Mouse (Mus musculus) intestine, embryonic 16.5 days (tissue): ENCODE measurements around the gene Orai3. TPM values are rescaled to one million over a fixed set of nuclear protein-coding genes. Genes with fewer than 3 reads are reported as not detected.
"Not testable (repeated sequence)": the region's sequence is repeated elsewhere in the genome, so short reads cannot be mapped to it uniquely, and the experiment has no call there.

Experiments
- ATAC-seq: fragments of 200-750 bp; cut with Nextera tagmentation; 2 replicates; pipeline ENCODE4 v1.8.0; 2017; ENCODE audit warnings: moderate TSS enrichment, moderate library complexity
- H3K27ac ChIP-seq: fragments of 300-500 bp; sonication (generic); 2 replicates; pipeline ENCODE4 v1.5.1; 2014; ENCODE audit warnings: mild to moderate bottlenecking, low read length
- H3K27me3 ChIP-seq: fragments of 300-500 bp; sonication (generic); replicated peaks from 2 replicates; pipeline ENCODE4 v1.6.1; 2014; ENCODE audit warnings: low read length, control low read depth, mixed read lengths; ENCODE audit not compliant: control insufficient read depth, insufficient read depth
- H3K36me3 ChIP-seq: fragments of 300-500 bp; sonication (generic); 2 replicates; pipeline ENCODE4 v1.6.1; 2014; ENCODE audit warnings: low read length, control low read depth; ENCODE audit not compliant: control insufficient read depth, insufficient read depth
- H3K4me1 ChIP-seq: fragments of 300-500 bp; sonication (generic); 2 replicates; pipeline ENCODE4 v1.6.1; 2014; ENCODE audit warnings: low read length, control low read depth, mixed read lengths; ENCODE audit not compliant: control insufficient read depth, insufficient read depth
- H3K4me2 ChIP-seq: fragments of 300-500 bp; sonication (generic); 2 replicates; pipeline ENCODE4 v1.6.1; 2014; ENCODE audit warnings: low read depth, low read length, control low read depth
- H3K4me3 ChIP-seq: fragments of 300-500 bp; sonication (generic); 2 replicates; pipeline ENCODE4 v1.5.1; 2014; ENCODE audit warnings: mild to moderate bottlenecking, low read length
- H3K9ac ChIP-seq: fragments of 300-500 bp; sonication (generic); 2 replicates; pipeline ENCODE4 v1.6.1; 2014; ENCODE audit warnings: low read depth, low read length
- H3K9me3 ChIP-seq: fragments of 300-500 bp; sonication (generic); 2 replicates; pipeline ENCODE4 v1.6.1; 2016; ENCODE audit warnings: low read length, control low read depth; ENCODE audit not compliant: control insufficient read depth
- WGBS: fragments of 180-500 bp; shearing (Covaris S2); extraction: QIAGEN DNeasy Blood & Tissue Kit; methylation state at CpG from one replicate; pipeline ENCODE4 v1.1.7; 2014; 5-methylcytosine and 5-hydroxymethylcytosine counted together
- polyA plus RNA-seq: library from polyadenylated mRNA; unstranded; fragments of >200 nt; fragmentation: Nextera tagmentation; extraction: Ambion mirVana; gene quantifications from 2 replicates; pipeline ENCODE4 v1.2.1, GENCODE M21; 2015

The Orai3 gene
- polyA plus RNA-seq = 24.6 and 24.9 TPM in 2 replicates

DNA sequence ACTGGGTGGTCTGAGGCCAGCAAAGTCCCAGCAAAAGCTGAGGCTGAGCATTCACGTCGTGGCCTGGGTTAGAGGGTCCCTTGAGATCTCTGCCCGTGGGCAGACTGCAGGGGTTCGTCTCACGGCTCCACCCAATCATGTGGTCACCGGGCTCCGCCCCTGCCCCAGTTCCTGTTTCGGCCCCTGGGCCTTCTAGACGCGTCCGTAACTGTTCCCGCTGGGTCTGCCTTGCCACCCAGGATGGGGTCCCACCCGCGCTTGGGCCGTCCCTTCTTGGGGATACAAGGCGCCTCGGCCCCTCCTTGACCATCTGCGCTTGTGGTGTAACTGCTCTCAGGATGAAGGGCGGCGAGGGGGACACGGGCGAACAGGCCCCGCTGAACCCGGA is at the start of gene Orai3:
Gene Orai3 (plus strand): TSS at position 165 of the 388 bp plus-strand sequence.
- peak; percentile 81 for ATAC-seq
- peak within 1 kb of the TSS; percentile 84 for H3K4me3 ChIP-seq
- H3K9me3 ChIP-seq = no peaks in the 10 kb centered on the region
- H3K27ac ChIP-seq = peak within 1 kb of the TSS; percentile 90
- WGBS = under 1% methylated on average over 24 of the region's 24 CpGs
- peak within 1 kb of the TSS; percentile 74 for H3K4me2 ChIP-seq
- H3K9ac ChIP-seq = peak within 1 kb of the TSS; percentile 97
- peaks cover 17% of the 10 kb centered on the region for H3K4me1 ChIP-seq
- H3K27me3 ChIP-seq = no peaks in the 10 kb centered on the region
- H3K36me3 ChIP-seq = 0 out of 2 replicates have a peak, but pooled peaks cover 5% of the 10 kb centered on the region

DNA sequence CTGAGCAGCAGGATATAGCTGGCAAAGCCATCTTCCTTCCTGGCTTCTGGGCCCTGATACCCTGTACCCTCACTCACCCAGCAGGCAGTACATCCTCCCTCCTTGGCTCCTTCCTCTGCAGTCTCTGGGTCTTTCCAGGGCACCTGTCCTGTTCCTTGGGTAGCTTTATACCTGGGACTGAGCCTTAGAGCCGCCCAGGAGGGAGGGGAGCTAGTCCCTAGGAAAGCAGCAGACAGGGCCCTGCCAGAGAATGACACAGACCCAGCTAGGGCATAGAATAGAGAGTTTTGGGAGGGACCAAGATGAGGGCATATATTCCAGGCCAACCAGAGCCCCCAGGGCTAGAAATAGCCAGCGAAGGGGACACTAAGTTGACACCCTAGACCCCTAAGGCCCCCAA is 44.1 kb upstream of the Orai3 start:
- no peak for ATAC-seq
- H3K27ac ChIP-seq = no peak overlapping the region
- H3K4me3 ChIP-seq = no peak overlapping the region
- no peaks in the 10 kb centered on the region for H3K36me3 ChIP-seq
- H3K4me2 ChIP-seq = no peak overlapping the region
- no peaks in the 10 kb centered on the region for H3K4me1 ChIP-seq
- H3K9me3 ChIP-seq = no peaks in the 10 kb centered on the region
- 60% methylated on average over 2 of the region's 2 CpGs for WGBS
- no peaks in the 10 kb centered on the region for H3K27me3 ChIP-seq
- no peak overlapping the region for H3K9ac ChIP-seq

DNA sequence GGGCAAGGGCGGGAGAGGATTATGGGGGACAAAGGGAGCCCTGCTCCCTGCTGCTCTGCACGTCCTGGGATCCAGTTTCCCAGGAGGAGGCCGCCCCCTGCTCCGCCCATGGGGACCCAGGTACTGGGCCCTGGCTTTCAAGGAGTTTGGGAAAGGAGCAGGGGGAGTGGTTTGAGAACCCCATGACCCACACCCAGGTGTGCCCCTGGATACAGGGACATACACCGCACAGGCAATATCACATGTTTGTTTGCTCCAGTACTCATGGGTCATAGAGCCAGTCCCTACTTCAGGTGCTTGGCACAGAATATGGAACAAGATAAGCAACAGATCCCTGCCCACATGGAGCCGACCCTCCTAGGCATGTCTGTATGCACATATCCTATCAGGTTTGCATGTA is 43.7 kb upstream of the Orai3 start:
- ATAC-seq = no peak
- Histone ChIP-seq H3K36me3 (no peaks in the 10 kb centered on the region), H3K27ac (no peak overlapping the region), H3K4me3 (no peak overlapping the region), H3K27me3 (no peaks in the 10 kb centered on the region), H3K9me3 (no peaks in the 10 kb centered on the region), H3K4me2 (no peak overlapping the region), H3K9ac (no peak overlapping the region), H3K4me1 (no peaks in the 10 kb centered on the region)
- WGBS = 68% methylated on average over 6 of the region's 6 CpGs

DNA sequence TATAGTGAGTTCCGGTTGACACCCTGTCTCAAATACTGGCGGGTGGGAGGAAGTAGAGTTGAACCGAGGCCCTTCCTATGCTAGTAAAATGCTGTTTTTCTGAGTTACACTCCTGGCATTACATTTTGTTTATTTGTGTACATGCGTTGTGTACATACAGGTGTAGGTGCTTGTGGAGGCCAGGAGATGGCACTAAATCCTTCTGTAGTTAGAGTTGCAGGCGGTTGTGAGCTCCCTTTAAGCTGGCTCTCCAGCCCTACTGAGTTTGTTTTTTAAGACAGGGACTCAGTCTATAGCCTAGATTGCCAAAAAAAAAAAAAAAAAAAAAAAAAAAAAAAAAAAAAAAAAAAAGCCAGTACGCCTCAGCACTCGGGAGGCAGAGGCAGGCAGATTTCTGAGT is 41.7 kb upstream of the Orai3 start:
- H3K9ac ChIP-seq = no peak overlapping the region
- no peak overlapping the region for H3K4me2 ChIP-seq
- no peaks in the 10 kb centered on the region for H3K27me3 ChIP-seq
- no peaks in the 10 kb centered on the region for H3K36me3 ChIP-seq
- no peak overlapping the region for H3K27ac ChIP-seq
- ATAC-seq = no peak
- H3K9me3 ChIP-seq = no peaks in the 10 kb centered on the region
- 79% methylated on average over 7 of the region's 7 CpGs for WGBS
- H3K4me3 ChIP-seq = no peak overlapping the region
- no peaks in the 10 kb centered on the region for H3K4me1 ChIP-seq

DNA sequence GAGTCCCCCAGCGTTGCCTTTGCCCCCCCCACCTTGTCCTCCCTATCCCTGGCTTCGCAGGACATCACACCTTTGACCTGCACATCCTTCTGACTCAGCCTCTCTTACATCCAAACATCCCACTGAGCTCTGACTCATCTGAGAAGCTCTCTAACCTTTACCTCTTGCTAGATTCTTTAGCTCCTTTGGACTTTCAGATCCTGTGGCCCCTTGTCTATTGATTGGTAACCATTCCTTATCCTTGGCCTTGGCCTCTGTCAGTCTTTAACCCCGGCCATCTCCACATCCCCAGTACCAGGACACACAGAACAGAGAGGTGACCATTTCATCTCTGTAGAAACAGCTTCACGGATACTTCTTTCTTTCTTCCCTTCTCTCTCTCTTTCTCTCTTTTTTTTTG is 39.4 kb upstream of the Orai3 start:
- no peaks in the 10 kb centered on the region for H3K9me3 ChIP-seq
- no peaks in the 10 kb centered on the region for H3K4me1 ChIP-seq
- ATAC-seq = no peak
- 66% methylated on average over 4 of the region's 4 CpGs for WGBS
- H3K9ac ChIP-seq = no peak overlapping the region
- H3K27me3 ChIP-seq = no peaks in the 10 kb centered on the region
- no peaks in the 10 kb centered on the region for H3K36me3 ChIP-seq
- H3K4me3 ChIP-seq = no peak overlapping the region
- H3K4me2 ChIP-seq = no peak overlapping the region
- H3K27ac ChIP-seq = no peak overlapping the region

DNA sequence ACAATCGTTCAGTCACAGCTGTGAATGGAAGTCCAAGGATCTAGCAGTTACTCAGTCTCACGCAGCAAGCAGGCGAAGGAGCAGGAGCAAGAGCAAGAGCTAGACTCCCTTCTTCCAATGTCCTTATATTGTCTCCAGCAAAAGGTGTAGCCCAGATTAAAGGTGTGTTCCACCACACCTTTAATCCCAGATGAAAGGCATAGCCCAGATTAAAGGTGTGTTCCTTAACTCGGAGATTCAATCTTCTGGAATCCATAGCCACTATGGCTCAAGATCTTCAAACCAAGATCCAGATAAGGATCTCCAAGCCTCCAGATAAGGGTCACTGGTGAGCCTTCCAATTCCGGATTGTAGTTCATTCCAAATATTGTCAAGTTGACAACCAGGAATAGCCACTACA is 37.5 kb upstream of the Orai3 start, which contains the start of gene Ctf2:
Gene Ctf2 (minus strand): TSS at position 101 of the 400 bp plus-strand sequence.
- H3K36me3 ChIP-seq, H3K9me3 ChIP-seq, H3K4me3 ChIP-seq, H3K27ac ChIP-seq, H3K4me2 ChIP-seq, ATAC-seq, H3K4me1 ChIP-seq, H3K9ac ChIP-seq, H3K27me3 ChIP-seq: not testable (repeated sequence)
- WGBS = no CpG with 5 or more reads among the region's 5 CpGs

DNA sequence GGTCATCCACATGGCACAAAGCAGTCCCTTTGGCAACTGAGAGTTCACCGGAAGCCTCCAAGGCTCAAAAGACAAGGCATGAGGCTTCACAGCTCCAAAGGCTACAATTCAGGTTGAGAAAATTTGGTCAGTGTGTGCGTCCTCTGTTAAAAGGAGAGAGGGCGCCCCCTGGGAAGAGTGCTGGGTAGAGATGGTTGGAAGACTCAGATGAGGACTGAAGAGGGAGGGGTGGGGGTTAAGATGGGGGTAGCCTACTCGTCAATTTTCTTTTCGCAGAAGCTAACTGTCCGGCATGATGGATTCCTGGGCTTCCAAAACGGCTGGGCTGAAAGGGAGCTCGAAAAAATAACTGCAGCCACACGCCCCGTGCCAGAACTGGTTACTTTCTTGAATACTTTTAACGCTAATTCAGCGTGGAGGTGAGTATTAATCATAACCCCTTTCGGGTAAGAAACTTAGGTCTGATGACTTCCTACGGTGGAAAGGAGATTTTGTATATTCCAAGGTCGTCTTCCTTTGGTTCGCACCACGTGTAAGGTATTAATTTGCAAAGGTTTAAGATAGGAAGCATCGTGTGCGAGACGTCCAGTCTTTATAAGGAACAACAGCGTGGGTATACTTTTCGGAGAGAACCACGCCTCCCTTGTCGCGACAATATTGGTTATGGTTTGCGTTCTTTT is 25.1 kb upstream of the Orai3 start, which contains the start of gene Fbxl19:
Gene Fbxl19 (plus strand): TSS at position 178 of the 680 bp plus-strand sequence.
- Histone ChIP-seq H3K9me3 (no peaks in the 10 kb centered on the region), H3K9ac (peak within 1 kb of the TSS; percentile 87), H3K27ac (peak within 1 kb of the TSS; percentile 92), H3K27me3 (no peaks in the 10 kb centered on the region), H3K4me3 (peak within 1 kb of the TSS; percentile 91), H3K36me3 (peaks cover 4% of the 10 kb centered on the region), H3K4me1 (peaks cover 14% of the 10 kb centered on the region), H3K4me2 (peak within 1 kb of the TSS; percentile 87)
- WGBS = under 1% methylated on average over 26 of the region's 26 CpGs
- no peak for ATAC-seq

DNA sequence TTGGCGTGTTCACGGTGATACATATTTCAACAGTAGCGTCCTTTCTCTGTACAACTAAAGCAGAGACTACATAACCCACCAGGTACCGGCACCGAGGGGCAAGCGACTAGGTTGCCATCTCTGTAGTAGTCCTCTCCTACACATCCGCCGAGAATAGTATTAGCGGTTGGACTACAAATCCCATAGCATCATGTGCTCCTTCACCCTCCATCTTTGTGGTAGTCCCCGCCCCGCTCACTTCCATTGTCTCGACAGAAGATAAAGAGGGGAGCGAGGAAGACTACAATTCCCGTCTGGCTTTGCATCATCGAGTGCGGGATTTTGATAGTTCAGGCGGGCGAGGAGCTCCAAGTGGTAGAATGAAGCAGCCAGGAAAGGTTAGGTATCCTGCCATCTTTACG is 24.4 kb upstream of the Orai3 start:
- H3K4me2 ChIP-seq = peak overlapping the region; percentile 87

DNA sequence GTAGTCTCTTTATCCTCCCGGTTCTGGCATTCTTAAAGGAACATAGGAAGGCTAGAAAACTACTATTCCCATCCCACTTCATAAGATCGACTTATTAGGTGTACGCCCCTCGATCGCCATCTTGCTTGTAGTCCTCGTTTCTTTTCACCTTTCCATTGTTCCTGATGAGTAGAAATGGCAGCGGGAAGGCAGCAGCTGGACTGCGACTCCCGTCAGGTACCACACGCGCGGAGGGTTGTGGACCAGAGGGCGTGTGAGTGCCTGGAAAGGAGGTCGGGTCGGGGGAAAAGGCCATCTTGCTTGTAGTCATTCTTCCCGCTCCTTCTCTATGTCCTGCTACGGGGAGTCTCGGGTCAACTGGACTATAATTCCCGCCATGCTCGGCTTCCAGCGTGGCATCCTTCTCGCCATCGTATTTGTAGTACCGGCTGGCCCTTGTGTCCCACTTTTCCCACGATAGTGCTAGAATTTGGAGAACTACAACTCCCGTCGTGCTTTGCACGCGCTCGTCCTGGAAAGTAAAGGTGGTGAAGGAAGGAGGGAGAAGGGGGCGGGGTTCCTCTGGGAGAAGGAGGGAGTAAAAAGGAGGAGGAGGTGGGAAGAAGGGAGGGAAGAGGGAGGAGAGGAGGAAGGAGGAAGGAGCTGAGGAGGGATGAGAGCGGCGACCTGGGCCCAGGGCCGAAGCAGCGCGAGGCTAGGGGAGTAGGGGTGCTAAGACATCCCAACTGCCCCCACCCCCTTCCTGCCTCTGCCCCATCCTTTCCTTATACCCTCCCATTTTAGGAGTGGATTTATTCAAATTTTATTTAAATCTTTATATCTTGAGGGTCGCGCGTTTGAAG is 23.7 kb upstream of the Orai3 start:
- ATAC-seq = peak; percentile 91
- WGBS = under 1% methylated on average over 39 of the region's 39 CpGs

More for the DNA sequence above, 24.4 kb upstream of the Orai3 start:
- Histone ChIP-seq H3K36me3 (peaks cover 9% of the 10 kb centered on the region), H3K27me3 (no peaks in the 10 kb centered on the region), H3K4me1 (peaks cover 14% of the 10 kb centered on the region), H3K27ac (peak overlapping the region; percentile 92), H3K4me3 (peak overlapping the region; percentile 91), H3K9ac (peak overlapping the region; percentile 87), H3K9me3 (no peaks in the 10 kb centered on the region)
- under 1% methylated on average over 19 of the region's 19 CpGs for WGBS
- ATAC-seq = peak; percentile 85

More for the DNA sequence above, 23.7 kb upstream of the Orai3 start:
- Histone ChIP-seq H3K4me3 (peak overlapping the region; percentile 91), H3K27me3 (no peaks in the 10 kb centered on the region), H3K27ac (peak overlapping the region; percentile 92), H3K4me2 (peak overlapping the region; percentile 87), H3K9ac (peak overlapping the region; percentile 87), H3K4me1 (peaks cover 14% of the 10 kb centered on the region), H3K9me3 (no peaks in the 10 kb centered on the region), H3K36me3 (peaks cover 9% of the 10 kb centered on the region)
